1 mouse cellular context compared by ENCODE assay signal in genomic region chr8:120634329-120634839, GRCm38 (mm10).
A peak's percentile ranks its signal among the peaks of the same experiment; 100 is the strongest.
TF ChIP-seq lines count a peak whose summit lies in the region.

No protein-coding gene starts in this region.

TF ChIP-seq in MEL, 35 proteins besides CTCF, POLR2A, EP300 and RAD21 (continued from another document):
- TF ChIP-seq USF1 (IDR thresholded peaks at IDR 0.05; ENCODE audit: low read depth, low read length), result peak; percentile 81
- TF ChIP-seq ELF1 (IDR thresholded peaks at IDR 0.05; ENCODE audit: low read depth, low read length), result no peak
- TF ChIP-seq MAZ (IDR thresholded peaks at IDR 0.05; ENCODE audit: low read depth, low read length), result no peak
- peak; percentile 47; the same call in 1 of the 2 replicates for TF ChIP-seq MAX (IDR thresholded peaks at IDR 0.05; ENCODE audit: low read length)
- TF ChIP-seq SIN3A (IDR thresholded peaks at IDR 0.05; ENCODE audit: low read length), result 0 out of 2 replicates have a peak, but pooled peaks have one; percentile 25
- no peak for TF ChIP-seq HCFC1 (IDR thresholded peaks at IDR 0.05; ENCODE audit: low read depth, low read length)
- no peak for TF ChIP-seq BHLHE40 (IDR thresholded peaks at IDR 0.05; ENCODE audit: borderline replicate concordance, low read depth, low read length)
- no peak for TF ChIP-seq CHD1 (IDR thresholded peaks at IDR 0.05; ENCODE audit: low read depth, low read length)
- no peak for TF ChIP-seq GABPA (IDR thresholded peaks at IDR 0.05; ENCODE audit: low read depth, low read length)
- no peak for TF ChIP-seq SMC3 (IDR thresholded peaks at IDR 0.05; ENCODE audit: low read depth, low read length)
- no peak for TF ChIP-seq TAL1 (IDR thresholded peaks at IDR 0.05; ENCODE audit: low read length)
- TF ChIP-seq CHD2 (IDR thresholded peaks at IDR 0.05; ENCODE audit: low read length), result no peak
- no peak for TF ChIP-seq RCOR1 (IDR thresholded peaks at IDR 0.05; ENCODE audit: low read depth, low read length)
- TF ChIP-seq MEF2A (IDR thresholded peaks at IDR 0.05; ENCODE audit: extremely low read depth, insufficient replicate concordance, low read depth, low read length, poor library complexity, severe bottlenecking), result no peak
- no peak for TF ChIP-seq POLR2AphosphoS5 (IDR thresholded peaks at IDR 0.05; ENCODE audit: borderline replicate concordance, low read depth, low read length)
- TF ChIP-seq ZMIZ1 (IDR thresholded peaks at IDR 0.05; ENCODE audit: low read depth, low read length), result no peak
- TF ChIP-seq MYB (IDR thresholded peaks at IDR 0.05; ENCODE audit: low read depth, low read length), result no peak
- no peak for TF ChIP-seq E2F4 (IDR thresholded peaks at IDR 0.05; ENCODE audit: borderline replicate concordance, low read depth, low read length)
- no peak for TF ChIP-seq TBP (IDR thresholded peaks at IDR 0.05; ENCODE audit: low read depth, low read length)
- TF ChIP-seq KAT2A (conservative IDR thresholded peaks at IDR 0.05; ENCODE audit: low read depth, low read length), result no peak
- TF ChIP-seq UBTF (IDR thresholded peaks at IDR 0.05; ENCODE audit: borderline replicate concordance, insufficient read depth, low read depth, low read length), result 0 out of 2 replicates have a peak, but pooled peaks have one; percentile 38
- 0 out of 4 replicates have a peak, but pooled peaks of 1 of the 2 experiments have one; percentile 19 for TF ChIP-seq USF2 (IDR thresholded peaks at IDR 0.05; ENCODE audit: borderline replicate concordance in 1 of 2, insufficient read depth in 1 of 2, low read depth in 1 of 2, low read length in 2 of 2)
- no peak for TF ChIP-seq POLR2AphosphoS2 (IDR thresholded peaks at IDR 0.05; ENCODE audit: low read length)
- 0 out of 2 replicates have a peak, but pooled peaks have one; percentile 22 for TF ChIP-seq MYC (IDR thresholded peaks at IDR 0.05; ENCODE audit: low read depth, low read length)
- TF ChIP-seq GATA1 (IDR thresholded peaks at IDR 0.05; ENCODE audit: low read depth, low read length), result no peak
- TF ChIP-seq JUND (IDR thresholded peaks at IDR 0.05; ENCODE audit: low read depth, low read length), result no peak
- TF ChIP-seq NRF1 (IDR thresholded peaks at IDR 0.05; ENCODE audit: insufficient read depth, low read depth, low read length, poor library complexity, severe bottlenecking), result no peak
- no peak for TF ChIP-seq ZNF384 (IDR thresholded peaks at IDR 0.05; ENCODE audit: low read depth, low read length)
